ENCODE assay signal across 8 mouse cellular contexts in the genomic region with DNA sequence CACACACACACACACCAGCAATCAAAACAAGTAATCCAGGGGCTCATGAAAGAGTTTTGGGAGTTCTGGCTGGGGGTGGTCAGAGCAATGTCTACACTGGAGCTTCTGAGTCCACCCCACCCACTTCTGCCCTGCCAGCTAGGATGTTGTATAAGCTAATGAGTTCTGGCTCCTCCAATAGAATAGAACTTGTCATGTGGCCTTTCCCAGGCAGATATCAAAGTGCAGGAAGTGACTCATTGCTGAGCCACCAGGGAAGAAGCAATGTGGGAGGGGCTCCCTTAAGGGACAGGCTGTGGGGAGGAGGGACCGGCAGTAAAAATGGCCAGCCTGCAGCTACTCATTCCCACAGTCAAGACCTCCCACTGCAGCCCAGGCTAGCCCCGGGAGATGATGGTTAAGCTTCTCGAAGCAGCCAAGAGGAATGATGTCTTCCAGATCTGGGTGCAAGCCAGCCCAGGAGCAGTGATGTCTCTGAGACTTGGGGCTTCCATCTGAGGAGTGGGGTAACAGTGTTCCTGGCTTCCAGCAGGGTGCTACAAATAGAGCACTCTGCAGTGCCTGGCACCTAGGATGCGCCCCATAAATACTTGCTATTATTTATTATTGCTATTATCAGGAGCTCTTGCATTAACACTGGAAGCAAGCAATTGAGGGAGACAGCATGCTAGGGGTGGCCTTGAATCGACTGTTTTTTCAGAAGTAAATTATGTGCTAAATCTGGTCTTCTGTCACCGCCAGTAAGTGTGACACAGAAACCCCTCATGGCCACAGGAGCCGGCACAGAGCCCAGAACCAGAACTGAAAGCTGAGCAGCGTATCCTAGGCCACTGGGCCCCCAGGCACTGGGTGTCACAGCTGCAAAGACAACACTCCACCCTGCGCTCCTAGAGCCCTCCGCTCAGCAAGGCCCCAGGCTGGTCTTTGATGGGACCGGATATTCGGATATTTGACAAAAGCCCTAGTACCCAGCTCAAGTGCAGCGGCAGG.
DNase-seq lines count a peak whose midpoint lies in the region; ATAC-seq and TF ChIP-seq lines count a peak whose summit lies in the region.

No protein-coding gene starts in this region.

- no peak for TF ChIP-seq POLR2A in bone marrow macrophage, adult 2 months (IDR thresholded peaks at IDR 0.05; ENCODE audit: borderline replicate concordance, low read depth, low read length)
- no peak for TF ChIP-seq POLR2A in thymus, adult 2 months (IDR thresholded peaks at IDR 0.05; ENCODE audit: control insufficient read depth, extremely low read depth, insufficient read depth, low read length, poor library complexity)

- 47% methylated on average over 13 of the region's 13 CpGs for WGBS in neural tube, embryonic 14.5 days
- WGBS in neural tube, embryonic 15.5 days, result 37% methylated on average over 13 of the region's 13 CpGs
- 32% methylated on average over 13 of the region's 13 CpGs for WGBS in heart, embryonic 13.5 days
- 68% methylated on average over 13 of the region's 13 CpGs for WGBS in thymus, adult 2 months

- H3K27me3 ChIP-seq in neural tube, embryonic 14.5 days (ENCODE audit: control insufficient read depth, insufficient read depth, low read length), result no peaks in the 10 kb centered on the region
- H3K27me3 ChIP-seq in neural tube, embryonic 15.5 days (replicated peaks), result no peaks in the 10 kb centered on the region
- no peaks in the 10 kb centered on the region; the same call in none of the 2 replicates for H3K27me3 ChIP-seq in heart, embryonic 13.5 days (replicated peaks)
- no peaks in the 10 kb centered on the region for H3K27me3 ChIP-seq in thymus, adult 2 months (ENCODE audit: control insufficient read depth, insufficient read depth, low read length)

- no peaks in the 10 kb centered on the region for H3K36me3 ChIP-seq in neural tube, embryonic 14.5 days (ENCODE audit: control insufficient read depth, insufficient read depth, low read length)
- H3K36me3 ChIP-seq in neural tube, embryonic 15.5 days, result no peaks in the 10 kb centered on the region
- no peaks in the 10 kb centered on the region for H3K36me3 ChIP-seq in heart, embryonic 13.5 days
- H3K36me3 ChIP-seq in thymus, adult 2 months (ENCODE audit: control insufficient read depth, insufficient read depth, low read length), result no peaks in the 10 kb centered on the region

- H3K9me3 ChIP-seq in neural tube, embryonic 14.5 days (ENCODE audit: control insufficient read depth, low read length), result no peaks in the 10 kb centered on the region
- no peaks in the 10 kb centered on the region for H3K9me3 ChIP-seq in neural tube, embryonic 15.5 days (replicated peaks)
- no peaks in the 10 kb centered on the region for H3K9me3 ChIP-seq in heart, embryonic 13.5 days

- DNase-seq in kidney, postnatal 25 days, result peak; percentile 42 to 74
- DNase-seq in lung, postnatal 14 days, result peak; percentile 62
- no peak for DNase-seq in thymus, adult 2 months

- no peak overlapping the region for H3K4me2 ChIP-seq in neural tube, embryonic 14.5 days (ENCODE audit: low read depth, low read length)
- H3K4me2 ChIP-seq in neural tube, embryonic 15.5 days, result no peak overlapping the region
- peak overlapping the region; percentile 34 for H3K4me2 ChIP-seq in heart, embryonic 13.5 days

- ATAC-seq in neural tube, embryonic 14.5 days (ENCODE audit: low read depth), result 0 out of 2 replicates have a peak, but pooled peaks have one; percentile 44
- no peak for ATAC-seq in neural tube, embryonic 15.5 days (ENCODE audit: low FRiP score)
- ATAC-seq in heart, embryonic 13.5 days (ENCODE audit: extremely low read depth, insufficient number of reproducible peaks, low FRiP score, low TSS enrichment), result peak; percentile 21; the same call in 1 of the 2 replicates
- no peak for ATAC-seq in activated CD4-positive, CD25-positive, alpha-beta regulatory T cell, adult 4 months

- no peak overlapping the region for H3K9ac ChIP-seq in neural tube, embryonic 14.5 days (replicated peaks; ENCODE audit: low read depth, low read length)
- no peak overlapping the region for H3K9ac ChIP-seq in neural tube, embryonic 15.5 days (replicated peaks)
- peak overlapping the region; percentile 50; the same call in 1 of the 2 replicates for H3K9ac ChIP-seq in heart, embryonic 13.5 days

- H3K27ac ChIP-seq in neural tube, embryonic 14.5 days (ENCODE audit: low read depth, low read length), result no peak overlapping the region
- no peak overlapping the region for H3K27ac ChIP-seq in neural tube, embryonic 15.5 days (replicated peaks)
- H3K27ac ChIP-seq in bone marrow macrophage, adult 2 months (ENCODE audit: insufficient read depth, low read depth, low read length), result peak overlapping the region; percentile 99
- peak overlapping the region; percentile 89 for H3K27ac ChIP-seq in heart, embryonic 13.5 days (replicated peaks)
- no peak overlapping the region for H3K27ac ChIP-seq in thymus, adult 2 months (ENCODE audit: control insufficient read depth, insufficient read depth, low read length)

- peaks cover 11% of the 10 kb centered on the region; the same call in 1 of the 2 replicates for H3K4me1 ChIP-seq in neural tube, embryonic 14.5 days (ENCODE audit: control insufficient read depth, insufficient read depth, low read length)
- peaks cover 29% of the 10 kb centered on the region for H3K4me1 ChIP-seq in neural tube, embryonic 15.5 days
- H3K4me1 ChIP-seq in bone marrow macrophage, adult 2 months (ENCODE audit: control insufficient read depth, insufficient read depth, low read length), result peaks cover 23% of the 10 kb centered on the region
- peaks cover 76% of the 10 kb centered on the region for H3K4me1 ChIP-seq in heart, embryonic 13.5 days
- peaks cover 3% of the 10 kb centered on the region for H3K4me1 ChIP-seq in thymus, adult 2 months (replicated peaks; ENCODE audit: control insufficient read depth, insufficient read depth, low read length)

- no peak overlapping the region for H3K4me3 ChIP-seq in neural tube, embryonic 14.5 days (ENCODE audit: low read depth, low read length)
- H3K4me3 ChIP-seq in neural tube, embryonic 15.5 days (replicated peaks), result no peak overlapping the region
- peak overlapping the region; percentile 75 for H3K4me3 ChIP-seq in bone marrow macrophage, adult 2 months (ENCODE audit: insufficient read depth, low read length)
- no peak overlapping the region for H3K4me3 ChIP-seq in heart, embryonic 13.5 days
- no peak overlapping the region for H3K4me3 ChIP-seq in thymus, adult 2 months (ENCODE audit: control insufficient read depth, insufficient read depth, low read length)

- no peak for TF ChIP-seq CTCF in bone marrow macrophage, adult 2 months (IDR thresholded peaks at IDR 0.05; ENCODE audit: low read depth, low read length)
- TF ChIP-seq CTCF in thymus, adult 2 months (IDR thresholded peaks at IDR 0.05; ENCODE audit: borderline replicate concordance, control insufficient read depth, extremely low read depth, insufficient read depth, low read length, poor library complexity), result no peak

Comparison
In these comparisons a context has a peak if more than half of its experiments do, and no peak if none do; other contexts are left out.
1. ATAC-seq: peak in neural tube, embryonic 14.5 days (single experiment) and heart, embryonic 13.5 days (single experiment); none in neural tube, embryonic 15.5 days (single experiment) and activated CD4-positive, CD25-positive, alpha-beta regulatory T cell, adult 4 months (single experiment).
2. H3K27ac ChIP-seq: peak in bone marrow macrophage, adult 2 months (single experiment) and heart, embryonic 13.5 days (single experiment); none in neural tube, embryonic 14.5 days (single experiment), neural tube, embryonic 15.5 days (single experiment) and thymus, adult 2 months (single experiment).